Mouse (Mus musculus): ENCODE results near the gene Olfr522. TPM values are rescaled to one million over a fixed set of nuclear protein-coding genes. Genes with fewer than 3 reads are reported as not detected.

Gene Olfr522
- total RNA-seq, 2 experiments from 2014 or later, result not detected

GRCm38 (mm10) chr7:140115583-140116328 is 48.8 kb downstream of the Olfr522 start, which contains the start of gene Paox:
Gene Paox (plus strand): TSS chr7:140115799.
- peak; percentile 58 for DNase-seq

GRCm38 (mm10) chr7:140111943-140112342 is 52.6 kb downstream of the Olfr522 start:
- DNase-seq, result no peak

Other genes starting within 250 kb of the Olfr522 start
- gene Utf1, start 221.0 kb downstream of the Olfr522 start, total RNA-seq (2021), result not detected
- gene 6430531B16Rik, start 186.0 kb downstream of the Olfr522 start, total RNA-seq (2021), result not detected
- gene Adam8, start 172.2 kb downstream of the Olfr522 start, total RNA-seq (2021), result under 1 TPM; 0.29 to 0.36 TPM
- 1 to 10 TPM; 7.1 to 8.5 TPM for gene Zfp511, start 128.4 kb downstream of the Olfr522 start, total RNA-seq (2021)
- 10 to 100 TPM; 16.4 TPM for gene Tubgcp2, start 128.1 kb downstream of the Olfr522 start, total RNA-seq (2021)
- gene Msx3, start 115.7 kb downstream of the Olfr522 start, total RNA-seq (2021), result not detected
- not detected for gene Caly, start 82.2 kb downstream of the Olfr522 start, total RNA-seq (2021)
- gene Prap1, start 71.4 kb downstream of the Olfr522 start, total RNA-seq (2021), result not detected
- 10 to 100 TPM; 41.6 to 47.5 TPM for gene Fuom, start 62.3 kb downstream of the Olfr522 start, total RNA-seq (2021)
- 1 to 10 TPM; 4.2 to 4.8 TPM for gene Paox, start 49.0 kb downstream of the Olfr522 start, total RNA-seq (2021)
- gene Echs1, start 48.3 kb downstream of the Olfr522 start, total RNA-seq (2021), result 100 to 1,000 TPM; 120 to 132 TPM
- gene Mtg1, start 27.2 kb downstream of the Olfr522 start, total RNA-seq (2021), result 10 to 100 TPM; 21.7 to 24.6 TPM
- gene Sprn, start 9.9 kb downstream of the Olfr522 start, total RNA-seq (2021), result under 1 TPM; 0.20 to 0.21 TPM
- not detected for gene Olfr523, start 8.5 kb upstream of the Olfr522 start, total RNA-seq (2021)
- gene Olfr524, start 41.2 kb upstream of the Olfr522 start, total RNA-seq (2021), result not detected
- gene Cd163l1, start 53.5 kb upstream of the Olfr522 start, total RNA-seq (2021), result not detected
- not detected for gene 5830411N06Rik, start 82.5 kb upstream of the Olfr522 start, total RNA-seq (2021)
- gene Olfr525, start 156.1 kb upstream of the Olfr522 start, total RNA-seq (2021), result not detected
- not detected for gene Olfr527, start 169.3 kb upstream of the Olfr522 start, total RNA-seq (2021)
- not detected for gene Olfr60, start 196.9 kb upstream of the Olfr522 start, total RNA-seq (2021)
- not detected for gene Olfr530, start 211.6 kb upstream of the Olfr522 start, total RNA-seq (2021)
- gene Olfr531, start 238.2 kb upstream of the Olfr522 start, total RNA-seq (2021), result not detected

Measured in gastrocnemius, postnatal 25 days (tissue).